Mouse (Mus musculus) intestine, embryonic 16.5 days (tissue): ENCODE results near the gene Daam2. TPM values are rescaled to one million over a fixed set of nuclear protein-coding genes. Genes with fewer than 3 reads are reported as not detected.

Source experiments
- ATAC-seq: fragments of 200-750 bp; cut with Nextera tagmentation; 2 replicates; pipeline ENCODE4 v1.8.0; 2017; ENCODE audit warnings: moderate TSS enrichment, moderate library complexity
- H3K27ac ChIP-seq: fragments of 300-500 bp; sonication (generic); 2 replicates; pipeline ENCODE4 v1.5.1; 2014; ENCODE audit warnings: mild to moderate bottlenecking, low read length
- H3K27me3 ChIP-seq: fragments of 300-500 bp; sonication (generic); replicated peaks from 2 replicates; pipeline ENCODE4 v1.6.1; 2014; ENCODE audit warnings: low read length, control low read depth, mixed read lengths; ENCODE audit not compliant: control insufficient read depth, insufficient read depth
- H3K36me3 ChIP-seq: fragments of 300-500 bp; sonication (generic); 2 replicates; pipeline ENCODE4 v1.6.1; 2014; ENCODE audit warnings: low read length, control low read depth; ENCODE audit not compliant: control insufficient read depth, insufficient read depth
- H3K4me1 ChIP-seq: fragments of 300-500 bp; sonication (generic); 2 replicates; pipeline ENCODE4 v1.6.1; 2014; ENCODE audit warnings: low read length, control low read depth, mixed read lengths; ENCODE audit not compliant: control insufficient read depth, insufficient read depth
- H3K4me2 ChIP-seq: fragments of 300-500 bp; sonication (generic); 2 replicates; pipeline ENCODE4 v1.6.1; 2014; ENCODE audit warnings: low read depth, low read length, control low read depth
- H3K4me3 ChIP-seq: fragments of 300-500 bp; sonication (generic); 2 replicates; pipeline ENCODE4 v1.5.1; 2014; ENCODE audit warnings: mild to moderate bottlenecking, low read length
- H3K9ac ChIP-seq: fragments of 300-500 bp; sonication (generic); 2 replicates; pipeline ENCODE4 v1.6.1; 2014; ENCODE audit warnings: low read depth, low read length
- H3K9me3 ChIP-seq: fragments of 300-500 bp; sonication (generic); 2 replicates; pipeline ENCODE4 v1.6.1; 2016; ENCODE audit warnings: low read length, control low read depth; ENCODE audit not compliant: control insufficient read depth
- WGBS: fragments of 180-500 bp; shearing (Covaris S2); extraction: QIAGEN DNeasy Blood & Tissue Kit; methylation state at CpG from one replicate; pipeline ENCODE4 v1.1.7; 2014; 5-methylcytosine and 5-hydroxymethylcytosine counted together
- polyA plus RNA-seq: library from polyadenylated mRNA; unstranded; fragments of >200 nt; fragmentation: Nextera tagmentation; extraction: Ambion mirVana; gene quantifications from 2 replicates; pipeline ENCODE4 v1.2.1, GENCODE M21; 2015

Daam2 gene
- polyA plus RNA-seq, 1 experiment from 2014 or later, result 3.5 TPM

- WGBS, result 91% methylated on average over 10 of the region's 10 CpGs
- no peak overlapping the region for H3K4me2 ChIP-seq
- peaks cover 20% of the 10 kb centered on the region for H3K36me3 ChIP-seq
- no peak overlapping the region for H3K9ac ChIP-seq
- no peaks in the 10 kb centered on the region for H3K9me3 ChIP-seq
- H3K27ac ChIP-seq, result no peak overlapping the region
- peaks cover 11% of the 10 kb centered on the region for H3K4me1 ChIP-seq
- H3K4me3 ChIP-seq, result no peak overlapping the region
- no peak for ATAC-seq
- no peaks in the 10 kb centered on the region for H3K27me3 ChIP-seq
Measured at GRCm38 (mm10) chr17:49435081-49435480, 129.1 kb downstream of the Daam2 start.

DNA sequence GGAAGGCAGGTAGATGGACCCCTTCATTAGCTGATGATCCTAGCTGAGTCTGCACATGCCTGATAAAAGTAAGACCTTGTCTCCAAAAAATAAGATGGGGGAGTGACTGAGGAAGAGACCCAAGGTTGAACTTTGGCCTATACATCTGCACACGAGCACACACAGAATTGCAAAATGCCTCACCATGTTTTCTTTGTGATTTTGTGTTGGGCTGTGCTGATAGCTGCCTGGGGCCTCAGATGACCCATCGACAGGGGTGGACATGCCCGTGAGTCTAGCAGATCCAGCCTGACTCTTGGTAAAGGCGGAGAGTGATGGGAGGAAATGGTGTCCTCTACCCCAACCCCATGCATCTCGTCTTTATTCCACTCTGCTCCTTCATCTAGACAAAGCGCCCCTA, 129.9 kb downstream of the Daam2 start:
- Histone ChIP-seq H3K9ac (no peak overlapping the region), H3K4me3 (no peak overlapping the region), H3K27ac (no peak overlapping the region), H3K27me3 (no peaks in the 10 kb centered on the region), H3K4me2 (no peak overlapping the region), H3K9me3 (no peaks in the 10 kb centered on the region), H3K36me3 (peaks cover 20% of the 10 kb centered on the region), H3K4me1 (peaks cover 19% of the 10 kb centered on the region)
- 75% methylated on average over 6 of the region's 6 CpGs for WGBS
- ATAC-seq, result no peak

DNA sequence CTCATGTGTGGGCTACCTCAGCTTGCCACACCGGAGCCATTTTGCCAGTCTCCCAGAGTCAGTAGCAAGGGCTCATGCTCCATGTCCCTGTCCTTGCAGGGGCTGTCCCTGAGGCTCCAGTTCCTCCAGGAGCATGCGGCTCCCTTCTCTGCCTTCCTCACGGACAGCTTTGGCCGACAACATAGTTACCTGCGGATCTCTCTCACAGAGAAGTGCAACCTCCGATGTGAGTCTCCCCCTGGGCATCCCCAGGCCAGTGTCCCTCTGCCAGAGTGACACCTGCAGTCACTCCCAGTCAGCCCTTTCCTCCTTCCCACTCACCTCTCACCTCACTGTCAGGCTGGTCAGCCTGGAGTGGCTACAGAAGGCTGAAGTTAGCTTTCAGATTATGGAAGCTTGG, 131.1 kb downstream of the Daam2 start:
- peaks cover 20% of the 10 kb centered on the region for H3K36me3 ChIP-seq
- no peak overlapping the region for H3K27ac ChIP-seq

GRCm38 (mm10) chr17:49432071-49432711, 132.0 kb downstream of the Daam2 start:
- Histone ChIP-seq H3K27me3 (no peaks in the 10 kb centered on the region), H3K9ac (no peak overlapping the region), H3K27ac (0 out of 2 replicates have a peak overlapping the region, but pooled peaks have one; percentile 33), H3K4me1 (peaks cover 21% of the 10 kb centered on the region), H3K4me2 (no peak overlapping the region), H3K36me3 (peaks cover 20% of the 10 kb centered on the region), H3K4me3 (no peak overlapping the region), H3K9me3 (no peaks in the 10 kb centered on the region)
- ATAC-seq, result peak; percentile 1; the same call in 1 of the 2 replicates
- WGBS, result 49% methylated on average over 4 of the region's 4 CpGs

More for the DNA sequence above, 131.1 kb downstream of the Daam2 start:
- H3K9ac ChIP-seq, result no peak overlapping the region
- no peak overlapping the region for H3K4me2 ChIP-seq
- 96% methylated on average over 6 of the region's 6 CpGs for WGBS
- peaks cover 21% of the 10 kb centered on the region for H3K4me1 ChIP-seq
- no peak overlapping the region for H3K4me3 ChIP-seq
- no peaks in the 10 kb centered on the region for H3K9me3 ChIP-seq
- ATAC-seq, result no peak
- H3K27me3 ChIP-seq, result no peaks in the 10 kb centered on the region

GRCm38 (mm10) chr17:49431176-49431575, 133.0 kb downstream of the Daam2 start:
- no peak for ATAC-seq
- 87% methylated on average over 6 of the region's 6 CpGs for WGBS
- Histone ChIP-seq H3K4me3 (no peak overlapping the region), H3K27me3 (no peaks in the 10 kb centered on the region), H3K9me3 (no peaks in the 10 kb centered on the region), H3K4me2 (no peak overlapping the region), H3K4me1 (peaks cover 21% of the 10 kb centered on the region), H3K9ac (no peak overlapping the region), H3K36me3 (peaks cover 16% of the 10 kb centered on the region), H3K27ac (no peak overlapping the region)

DNA sequence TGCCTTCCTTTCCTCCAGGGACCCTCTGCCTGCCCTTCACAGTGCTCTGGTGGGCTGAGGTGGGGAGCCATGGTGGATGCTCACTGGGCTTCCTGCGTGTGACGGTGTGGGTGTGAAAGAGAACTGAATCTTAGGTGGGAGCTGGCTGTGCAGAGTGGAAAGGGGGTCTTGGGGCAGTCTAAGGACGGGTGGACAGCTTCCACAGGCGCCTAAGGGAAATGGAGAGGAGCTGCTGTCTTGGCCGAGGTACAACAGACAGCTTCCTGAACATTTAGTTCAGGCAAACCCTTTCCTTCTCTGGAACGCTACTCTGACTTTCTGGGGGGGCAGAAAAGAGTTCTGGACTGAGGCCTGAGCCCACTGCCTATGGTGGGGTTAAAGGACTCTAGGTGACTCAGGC, 134.0 kb downstream of the Daam2 start:
- peak overlapping the region; percentile 72; the same call in 1 of the 2 replicates for H3K4me3 ChIP-seq
- no peak for ATAC-seq
- peak overlapping the region; percentile 30 for H3K9ac ChIP-seq
- peaks cover 9% of the 10 kb centered on the region for H3K36me3 ChIP-seq
- H3K4me1 ChIP-seq, result peaks cover 21% of the 10 kb centered on the region
- WGBS, result 65% methylated on average over 6 of the region's 6 CpGs
- H3K27me3 ChIP-seq, result no peaks in the 10 kb centered on the region
- no peak overlapping the region for H3K27ac ChIP-seq
- H3K4me2 ChIP-seq, result peak overlapping the region; percentile 69
- H3K9me3 ChIP-seq, result no peaks in the 10 kb centered on the region

GRCm38 (mm10) chr17:49429471-49430129, 134.5 kb downstream of the Daam2 start:
- Histone ChIP-seq H3K9me3 (no peaks in the 10 kb centered on the region), H3K4me1 (peaks cover 21% of the 10 kb centered on the region), H3K27me3 (no peaks in the 10 kb centered on the region), H3K27ac (peak overlapping the region; percentile 69), H3K4me2 (peak overlapping the region; percentile 69), H3K36me3 (peaks cover 3% of the 10 kb centered on the region; the same call in 1 of the 2 replicates), H3K9ac (peak overlapping the region; percentile 30), H3K4me3 (peak overlapping the region; percentile 72)
- peak; percentile 16 for ATAC-seq
- WGBS, result 74% methylated on average over 6 of the region's 6 CpGs

DNA sequence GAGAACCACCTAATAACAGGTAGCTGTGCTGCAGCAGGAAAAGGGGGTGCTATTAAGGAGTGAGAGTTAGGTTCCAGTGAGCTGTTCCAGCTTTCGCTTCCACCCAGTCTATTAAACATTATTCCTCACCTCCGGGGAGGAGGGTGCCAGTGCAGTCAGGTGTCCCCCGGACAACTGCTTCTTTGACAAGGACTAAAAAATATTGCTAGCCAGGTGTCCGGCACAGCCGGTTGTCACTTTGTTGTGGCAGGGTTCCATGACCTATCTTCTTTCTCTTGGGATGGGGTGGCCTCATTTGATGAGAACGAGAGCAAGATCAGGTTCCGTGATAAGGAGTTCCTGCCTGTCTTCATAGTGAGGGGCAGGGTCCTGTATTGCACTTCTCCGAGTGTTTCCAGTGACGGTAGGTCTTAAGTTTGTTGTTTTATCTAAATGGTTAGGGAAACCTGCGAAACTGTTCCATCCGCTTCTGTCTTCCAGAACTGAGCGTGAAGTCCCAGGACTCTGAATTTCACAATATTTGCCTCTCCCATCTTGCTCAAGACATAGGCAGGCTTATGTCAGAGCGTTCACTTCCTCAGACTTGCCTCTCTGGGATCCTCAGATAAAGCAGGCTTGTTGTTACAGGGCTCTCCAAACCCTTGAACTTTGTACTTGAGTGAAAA, 135.3 kb downstream of the Daam2 start:
- H3K9me3 ChIP-seq, result no peaks in the 10 kb centered on the region
- peak overlapping the region; percentile 73 for H3K27ac ChIP-seq
- H3K4me3 ChIP-seq, result peak overlapping the region; percentile 72
- ATAC-seq, result peak; percentile 66
- H3K27me3 ChIP-seq, result no peaks in the 10 kb centered on the region
- peaks cover 21% of the 10 kb centered on the region for H3K4me1 ChIP-seq
- H3K36me3 ChIP-seq, result no peaks in the 10 kb centered on the region
- H3K4me2 ChIP-seq, result peak overlapping the region; percentile 69
- 21% methylated on average over 13 of the region's 13 CpGs for WGBS
- H3K9ac ChIP-seq, result peak overlapping the region; percentile 87

DNA sequence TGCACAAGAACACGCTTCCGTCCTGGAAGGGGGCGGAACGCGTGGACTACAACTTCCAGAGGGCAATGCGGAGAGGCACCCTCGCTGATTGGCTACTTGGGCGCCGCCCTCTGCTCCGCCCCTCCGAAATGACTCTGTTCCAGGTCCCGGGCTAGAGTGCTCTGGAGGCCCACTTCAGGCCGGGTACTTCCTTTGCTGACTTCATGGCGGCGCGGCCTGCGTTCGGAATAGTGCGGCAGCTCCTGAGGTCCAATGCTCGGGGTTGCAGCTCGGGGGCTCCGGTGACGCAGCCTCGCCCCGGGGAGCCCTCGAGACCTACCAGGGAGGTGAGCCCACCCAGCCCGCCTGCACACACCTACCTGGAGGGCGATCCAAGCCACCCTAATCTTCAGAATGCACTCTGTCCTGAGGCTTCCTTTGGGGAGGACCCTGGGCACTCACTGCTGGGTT, 135.9 kb downstream of the Daam2 start, which contains the start of gene Mocs1:
TSS of gene Mocs1 (plus strand) at position 124 of the 450 bp plus-strand sequence.
- H3K9me3 ChIP-seq, result no peaks in the 10 kb centered on the region
- H3K4me3 ChIP-seq, result peak within 1 kb of the TSS; percentile 72
- no peaks in the 10 kb centered on the region for H3K36me3 ChIP-seq
- H3K27ac ChIP-seq, result peak within 1 kb of the TSS; percentile 73
- peak; percentile 96 for ATAC-seq
- H3K4me2 ChIP-seq, result peak within 1 kb of the TSS; percentile 69
- WGBS, result under 1% methylated on average over 28 of the region's 28 CpGs
- no peaks in the 10 kb centered on the region for H3K27me3 ChIP-seq
- H3K9ac ChIP-seq, result peak within 1 kb of the TSS; percentile 87
- H3K4me1 ChIP-seq, result peaks cover 21% of the 10 kb centered on the region
